Mouse (Mus musculus) pancreas, adult 10 weeks (tissue): ENCODE results near the gene Mlxipl. TPM values are rescaled to one million over a fixed set of nuclear protein-coding genes. Genes with fewer than 3 reads are reported as not detected.

Experiments used
- polyA plus RNA-seq: library from polyadenylated mRNA; stranded (reverse); fragments of 350-450 nt; fragmentation: Illumina TruSeq; extraction: RNeasy Lipid Tissue Mini Kit (QIAGEN cat#74804); gene quantifications from one replicate; pipeline ENCODE4 v1.2.3, GENCODE M21; 2015; ENCODE audit warnings: low read depth, low replicate concordance; ENCODE audit not compliant: insufficient read depth

The Mlxipl gene
- 31.5 TPM for polyA plus RNA-seq

GRCm38 (mm10) chr5:135089653-135090052 is at the start of gene Mlxipl:
Gene Mlxipl (plus strand): TSS chr5:135089890.

GRCm38 (mm10) chr5:135063629-135064381 is 25.9 kb upstream of the Mlxipl start, which contains the start of gene Dnajc30:
Gene Dnajc30 (plus strand): TSS chr5:135064202.

GRCm38 (mm10) chr5:135064909-135065446 is 24.7 kb upstream of the Mlxipl start, which contains the start of gene Bud23:
Gene Bud23 (minus strand): TSS chr5:135064959.

GRCm38 (mm10) chr5:135077564-135078481 is 11.9 kb upstream of the Mlxipl start, which contains the start of gene Vps37d:
Gene Vps37d (minus strand): TSS chr5:135078266.

GRCm38 (mm10) chr5:135149053-135149819 is 59.5 kb downstream of the Mlxipl start, which contains the start of gene Tbl2:
Gene Tbl2 (plus strand): TSS chr5:135149657.

GRCm38 (mm10) chr5:135168063-135169062 is 78.7 kb downstream of the Mlxipl start, which contains the start of gene Bcl7b:
Gene Bcl7b (plus strand): TSS chr5:135168283.

GRCm38 (mm10) chr5:135186621-135187348 is 97.1 kb downstream of the Mlxipl start, which contains the start of gene Baz1b:
Gene Baz1b (plus strand): TSS chr5:135187264.

Other genes starting within 250 kb of the Mlxipl start
- gene Tmem270, start 183.2 kb upstream of the Mlxipl start, polyA plus RNA-seq = not detected
- not detected for gene Cldn13, start 174.4 kb upstream of the Mlxipl start, polyA plus RNA-seq
- gene Mettl27, start 157.5 kb upstream of the Mlxipl start, polyA plus RNA-seq = 2.3 TPM
- 3.9 TPM for gene Cldn4, start 143.0 kb upstream of the Mlxipl start, polyA plus RNA-seq
- gene Cldn3, start 103.7 kb upstream of the Mlxipl start, polyA plus RNA-seq = 25.9 TPM
- gene Abhd11, start 80.7 kb upstream of the Mlxipl start, polyA plus RNA-seq = 23.5 TPM
- 5.5 TPM for gene Stx1a, start 66.4 kb upstream of the Mlxipl start, polyA plus RNA-seq
- gene Dnajc30, start 25.7 kb upstream of the Mlxipl start, polyA plus RNA-seq = 7.2 TPM
- 23.0 TPM for gene Bud23, start 24.9 kb upstream of the Mlxipl start, polyA plus RNA-seq
- 0.74 TPM for gene Vps37d, start 11.6 kb upstream of the Mlxipl start, polyA plus RNA-seq
- 4.1 TPM for gene Tbl2, start 59.8 kb downstream of the Mlxipl start, polyA plus RNA-seq
- 10.6 TPM for gene Bcl7b, start 78.4 kb downstream of the Mlxipl start, polyA plus RNA-seq
- gene Baz1b, start 97.4 kb downstream of the Mlxipl start, polyA plus RNA-seq = 13.8 TPM
- not detected for gene Fzd9, start 161.3 kb downstream of the Mlxipl start, polyA plus RNA-seq